Mouse (Mus musculus): ENCODE measurements around the gene Pitpnc1. TPM values are rescaled to one million over a fixed set of nuclear protein-coding genes. Genes with fewer than 3 reads are reported as not detected.
A peak's percentile ranks its signal among the peaks of the same experiment; 100 is the strongest.

Pitpnc1 gene
- polyA plus RNA-seq, 2 experiments: 3.0 to 5.8 TPM

DNA sequence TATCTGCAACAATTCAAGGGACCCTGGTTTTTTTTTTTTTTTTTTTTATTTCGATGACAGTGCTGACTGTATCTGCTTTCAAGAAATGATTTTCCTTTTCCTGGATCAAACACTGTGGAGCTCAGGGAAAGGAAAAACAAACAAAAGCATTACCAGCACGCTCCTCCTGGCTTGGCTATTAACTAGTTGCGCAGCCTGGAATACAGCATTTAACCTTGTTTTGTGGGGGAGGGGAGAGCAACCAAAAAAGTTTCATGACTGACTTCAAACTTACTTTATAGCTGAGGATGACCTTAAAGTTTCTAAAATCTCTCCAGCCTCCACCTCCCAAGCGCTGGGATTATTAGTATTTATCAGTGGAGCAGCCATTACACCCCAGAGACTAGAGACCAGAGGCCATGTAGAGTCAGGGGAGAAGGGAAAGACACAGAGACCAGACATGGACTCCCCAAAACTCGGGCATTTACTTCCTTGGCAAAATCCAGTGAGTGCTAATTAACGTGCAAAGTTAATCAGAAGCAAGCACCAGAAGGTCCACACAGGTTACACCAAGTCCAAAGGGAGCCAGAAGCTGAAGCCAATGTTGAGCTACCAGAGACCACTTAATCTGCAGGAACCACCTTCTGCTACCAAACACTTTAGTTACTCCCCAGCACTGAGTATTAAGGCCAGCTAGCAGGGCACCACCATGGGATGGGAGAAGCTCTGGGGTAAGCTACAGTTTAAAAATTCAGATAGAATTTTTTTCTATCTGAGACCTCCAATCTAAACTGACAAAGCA, 3.7 kb downstream of the Pitpnc1 start:
- H3K27me3 ChIP-seq (ENCODE audit: control insufficient read depth, insufficient read depth, low read length): no peaks in the 10 kb centered on the region
- peak overlapping the region; percentile 39 for H3K9ac ChIP-seq (replicated peaks)
- no peaks in the 10 kb centered on the region for H3K9me3 ChIP-seq (ENCODE audit: control insufficient read depth, low read length)
- 53% methylated on average over 6 of the region's 6 CpGs for WGBS (ENCODE audit: insufficient replicate concordance)
- peak overlapping the region; percentile 61 for H3K27ac ChIP-seq
- peaks cover 26 to 32% of the 10 kb centered on the region in 2 experiments for H3K4me1 ChIP-seq (replicated peaks; ENCODE audit: control insufficient read depth in 2 of 2, insufficient read depth in 2 of 2, low read length in 1 of 2)
- no peak overlapping the region for H3K4me3 ChIP-seq (ENCODE audit: insufficient read depth in 1 of 2, low read depth in 2 of 2, low read length in 2 of 2)
- H3K4me2 ChIP-seq (ENCODE audit: low read depth): peak overlapping the region; percentile 46
- H3K36me3 ChIP-seq (replicated peaks; ENCODE audit: control insufficient read depth, insufficient read depth, low read depth): no peaks in the 10 kb centered on the region
- TF ChIP-seq CTCF (IDR thresholded peaks at IDR 0.05; ENCODE audit: low read depth): no peak
- no peak for TF ChIP-seq EP300 (IDR thresholded peaks at IDR 0.05; ENCODE audit: low read depth)
- DNase-seq (ENCODE audit: low read depth in 3 of 3, low spot score in 3 of 3) (no peak), ATAC-seq (ENCODE audit: insufficient read depth) (no peak)

- no peak for ATAC-seq (ENCODE audit: insufficient read depth)
- H3K9me3 ChIP-seq (ENCODE audit: control insufficient read depth, low read length): no peaks in the 10 kb centered on the region
- peaks cover 26 to 28% of the 10 kb centered on the region in 2 experiments for H3K4me1 ChIP-seq (replicated peaks; ENCODE audit: control insufficient read depth in 2 of 2, insufficient read depth in 2 of 2, low read length in 1 of 2)
- no peak overlapping the region for H3K4me3 ChIP-seq (ENCODE audit: insufficient read depth in 1 of 2, low read depth in 2 of 2, low read length in 2 of 2)
- H3K36me3 ChIP-seq (replicated peaks; ENCODE audit: control insufficient read depth, insufficient read depth, low read depth): no peaks in the 10 kb centered on the region
- peak overlapping the region; percentile 53 for H3K27ac ChIP-seq
- peak overlapping the region; percentile 46; the same call in 1 of the 2 replicates for H3K4me2 ChIP-seq (ENCODE audit: low read depth)
- no peak overlapping the region for H3K9ac ChIP-seq (replicated peaks)
- DNase-seq (ENCODE audit: low read depth in 3 of 3, low spot score in 3 of 3): no peak
- H3K27me3 ChIP-seq (ENCODE audit: control insufficient read depth, insufficient read depth, low read length): no peaks in the 10 kb centered on the region
- TF ChIP-seq CTCF (IDR thresholded peaks at IDR 0.05; ENCODE audit: low read depth) (no peak), EP300 (IDR thresholded peaks at IDR 0.05; ENCODE audit: low read depth) (no peak)
- WGBS (ENCODE audit: insufficient replicate concordance): 50% methylated on average over 1 of the region's 1 CpGs
Observed at GRCm38 (mm10) chr11:107465969-107466368, 4.5 kb downstream of the Pitpnc1 start.

GRCm38 (mm10) chr11:107465041-107465440, 5.5 kb downstream of the Pitpnc1 start:
- Histone ChIP-seq H3K27me3 (ENCODE audit: control insufficient read depth, insufficient read depth, low read length) (no peaks in the 10 kb centered on the region), H3K9ac (replicated peaks) (no peak overlapping the region), H3K36me3 (replicated peaks; ENCODE audit: control insufficient read depth, insufficient read depth, low read depth) (no peaks in the 10 kb centered on the region), H3K27ac (no peak overlapping the region), H3K4me1 (replicated peaks; ENCODE audit: control insufficient read depth in 2 of 2, insufficient read depth in 2 of 2, low read length in 1 of 2) (peaks cover 26 to 28% of the 10 kb centered on the region in 2 experiments), H3K4me2 (ENCODE audit: low read depth) (no peak overlapping the region), H3K4me3 (ENCODE audit: insufficient read depth in 1 of 2, low read depth in 2 of 2, low read length in 2 of 2) (no peak overlapping the region), H3K9me3 (ENCODE audit: control insufficient read depth, low read length) (no peaks in the 10 kb centered on the region)
- TF ChIP-seq EP300 (IDR thresholded peaks at IDR 0.05; ENCODE audit: low read depth) (no peak), CTCF (IDR thresholded peaks at IDR 0.05; ENCODE audit: low read depth) (no peak)
- 77% methylated on average over 4 of the region's 4 CpGs for WGBS (ENCODE audit: insufficient replicate concordance)
- DNase-seq (ENCODE audit: low read depth in 3 of 3, low spot score in 3 of 3) (no peak), ATAC-seq (ENCODE audit: insufficient read depth) (no peak)

- peaks cover 26 to 28% of the 10 kb centered on the region in 2 experiments for H3K4me1 ChIP-seq (replicated peaks; ENCODE audit: control insufficient read depth in 2 of 2, insufficient read depth in 2 of 2, low read length in 1 of 2)
Observed at GRCm38 (mm10) chr11:107464141-107464540, 6.4 kb downstream of the Pitpnc1 start.

DNA sequence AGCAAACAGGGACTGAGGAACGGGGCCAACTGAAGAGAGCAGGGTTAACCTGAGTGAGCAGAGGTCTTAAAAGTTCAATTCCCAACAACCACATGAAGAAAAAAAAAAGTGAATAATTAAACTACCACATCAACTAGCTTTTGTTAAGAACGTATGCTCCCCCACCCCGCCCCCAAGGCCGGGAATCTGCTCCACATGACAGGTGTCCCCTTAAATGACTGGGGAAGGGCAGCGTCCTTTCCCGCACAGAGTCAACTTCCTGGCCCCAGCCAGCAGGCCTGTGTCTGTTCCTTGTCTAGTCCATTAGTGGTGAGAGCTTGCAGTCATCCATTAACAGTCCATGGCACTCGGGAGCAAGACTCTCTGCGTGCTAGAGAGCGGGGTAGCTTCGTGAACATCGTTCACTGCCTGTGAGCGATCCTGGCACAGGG, 7.2 kb downstream of the Pitpnc1 start:
- WGBS (ENCODE audit: insufficient replicate concordance): 86% methylated on average over 12 of the region's 12 CpGs
- H3K9ac ChIP-seq (replicated peaks): no peak overlapping the region

More at GRCm38 (mm10) chr11:107464141-107464540, 6.4 kb downstream of the Pitpnc1 start:
- 54% methylated on average over 6 of the region's 6 CpGs for WGBS (ENCODE audit: insufficient replicate concordance)
- no peak for TF ChIP-seq EP300 (IDR thresholded peaks at IDR 0.05; ENCODE audit: low read depth)
- no peak for TF ChIP-seq CTCF (IDR thresholded peaks at IDR 0.05; ENCODE audit: low read depth)
- Histone ChIP-seq H3K27me3 (ENCODE audit: control insufficient read depth, insufficient read depth, low read length) (no peaks in the 10 kb centered on the region), H3K27ac (no peak overlapping the region), H3K9me3 (ENCODE audit: control insufficient read depth, low read length) (no peaks in the 10 kb centered on the region), H3K9ac (replicated peaks) (no peak overlapping the region), H3K36me3 (replicated peaks; ENCODE audit: control insufficient read depth, insufficient read depth, low read depth) (no peaks in the 10 kb centered on the region), H3K4me3 (ENCODE audit: insufficient read depth in 1 of 2, low read depth in 2 of 2, low read length in 2 of 2) (no peak overlapping the region), H3K4me2 (ENCODE audit: low read depth) (no peak overlapping the region)
- ATAC-seq (ENCODE audit: insufficient read depth): no peak
- DNase-seq (ENCODE audit: low read depth in 3 of 3, low spot score in 3 of 3): no peak

More for the DNA sequence above, 7.2 kb downstream of the Pitpnc1 start:
- Histone ChIP-seq H3K4me3 (ENCODE audit: insufficient read depth in 1 of 2, low read depth in 2 of 2, low read length in 2 of 2) (no peak overlapping the region), H3K4me2 (ENCODE audit: low read depth) (no peak overlapping the region), H3K27ac (no peak overlapping the region), H3K27me3 (ENCODE audit: control insufficient read depth, insufficient read depth, low read length) (no peaks in the 10 kb centered on the region), H3K4me1 (replicated peaks; ENCODE audit: control insufficient read depth in 2 of 2, insufficient read depth in 2 of 2, low read length in 1 of 2) (peaks cover 22 to 23% of the 10 kb centered on the region in 2 experiments), H3K9me3 (ENCODE audit: control insufficient read depth, low read length) (no peaks in the 10 kb centered on the region), H3K36me3 (replicated peaks; ENCODE audit: control insufficient read depth, insufficient read depth, low read depth) (no peaks in the 10 kb centered on the region)
- DNase-seq (ENCODE audit: low read depth in 3 of 3, low spot score in 3 of 3) (no peak), ATAC-seq (ENCODE audit: insufficient read depth) (no peak)
- TF ChIP-seq EP300 (IDR thresholded peaks at IDR 0.05; ENCODE audit: low read depth) (no peak), CTCF (IDR thresholded peaks at IDR 0.05; ENCODE audit: low read depth) (no peak)
